Mouse (Mus musculus): ENCODE results near the gene Fam205c.

- TF ChIP-seq GATA1 (IDR thresholded peaks at IDR 0.05; ENCODE audit: borderline replicate concordance, low read length): no peak
- no peak for TF ChIP-seq FLI1 (IDR thresholded peaks at IDR 0.05; ENCODE audit: low read length)
These were observed 24.9 kb upstream of the Fam205c start for GRCm38 (mm10) chr4:42898914-42899313.

Data from megakaryocyte, embryonic 14.5 days (primary cell).